Mouse (Mus musculus): Measurements from ENCODE around the gene Cacna2d2.

GRCm38 (mm10) chr9:107400666-107401285 is 1.4 kb downstream of the Cacna2d2 start:
- TF ChIP-seq CTCF (conservative IDR thresholded peaks at IDR 0.05; ENCODE audit: insufficient read depth, insufficient read length, low read depth, low read length) (no peak), POLR2A (IDR thresholded peaks at IDR 0.05; ENCODE audit: low read depth, low read length) (no peak)

All from kidney, adult 2 months (tissue).